26 mouse cellular contexts compared by ENCODE assay signal in genomic region chr11:113225748-113226147, GRCm38 (mm10).
DNase-seq lines count a peak whose midpoint lies in the region; ATAC-seq lines count a peak whose summit lies in the region.
"Had no signal": no experiment of that assay in that cellular context is flagged by ENCODE, and none has a peak within 500 bp of the region (broad histone marks: within the 10 kb centered on the region; RNA-seq: fewer than 3 reads in every experiment).

No protein-coding gene starts in this region.

- WGBS in midbrain, embryonic 11.5 days: 76% methylated on average over 3 of the region's 3 CpGs
- WGBS in midbrain, embryonic 14.5 days: 74% methylated on average over 3 of the region's 3 CpGs
- 76% methylated on average over 3 of the region's 3 CpGs for WGBS in limb, embryonic 10.5 days
- 69% methylated on average over 3 of the region's 3 CpGs for WGBS in hindbrain, embryonic 12.5 days

- DNase-seq in midbrain, embryonic 11.5 days (ENCODE audit: low spot score, missing footprints): peak; percentile 61
- no peak for DNase-seq in midbrain, embryonic 14.5 days
- DNase-seq in fat pad, adult 2 months (ENCODE audit: extremely low read depth, low read depth, low spot score): peak; percentile 87
- no peak for DNase-seq in limb, embryonic 10.5 days (ENCODE audit: low spot score)
- DNase-seq in urinary bladder, postnatal 25 days (ENCODE audit: low spot score): no peak
- DNase-seq: adrenal gland, postnatal 10 days; B cell, adult 2 months; cerebellum, adult 11-12 months; cerebellum, adult 9-11 months; embryo, embryonic 11 days; heart, postnatal 14 days; kidney, adult 2 months; kidney, postnatal 36 days; lung, adult 18-20 months; lung, postnatal 14 days; right cerebral cortex, adult 18-20 months; right cerebral cortex, postnatal 4 days; thymus, postnatal 4 days had no signal

- peaks cover 53% of the 10 kb centered on the region for H3K27me3 ChIP-seq in midbrain, embryonic 11.5 days (ENCODE audit: control insufficient read depth, insufficient read depth, low read length)
- peaks cover 40% of the 10 kb centered on the region for H3K27me3 ChIP-seq in midbrain, embryonic 14.5 days (ENCODE audit: control insufficient read depth, insufficient read depth, low read length)
- peaks cover 4% of the 10 kb centered on the region; the same call in 1 of the 2 replicates for H3K27me3 ChIP-seq in limb, embryonic 10.5 days (ENCODE audit: low read depth, poor library complexity, severe bottlenecking)
- H3K27me3 ChIP-seq in hindbrain, embryonic 12.5 days: no peaks in the 10 kb centered on the region
- H3K27me3 ChIP-seq: embryonic facial prominence, embryonic 12.5 days; hindbrain, embryonic 13.5 days; limb, embryonic 13.5 days; neural tube, embryonic 12.5 days had no signal

- H3K36me3 ChIP-seq in midbrain, embryonic 11.5 days (ENCODE audit: control insufficient read depth, insufficient read depth, low read length): no peaks in the 10 kb centered on the region
- H3K36me3 ChIP-seq in midbrain, embryonic 14.5 days (ENCODE audit: control insufficient read depth, insufficient read depth, low read length): no peaks in the 10 kb centered on the region
- no peaks in the 10 kb centered on the region for H3K36me3 ChIP-seq in limb, embryonic 10.5 days
- H3K36me3 ChIP-seq in hindbrain, embryonic 12.5 days: no peaks in the 10 kb centered on the region
- H3K36me3 ChIP-seq: embryonic facial prominence, embryonic 12.5 days; hindbrain, embryonic 13.5 days; limb, embryonic 13.5 days; neural tube, embryonic 12.5 days had no signal

- H3K4me3 ChIP-seq in midbrain, embryonic 11.5 days (ENCODE audit: low read depth, low read length): no peak overlapping the region
- no peak overlapping the region for H3K4me3 ChIP-seq in midbrain, embryonic 14.5 days (replicated peaks; ENCODE audit: low read depth, low read length)
- H3K4me3 ChIP-seq in limb, embryonic 10.5 days: no peak overlapping the region
- no peak overlapping the region for H3K4me3 ChIP-seq in hindbrain, embryonic 12.5 days
- H3K4me3 ChIP-seq: embryonic facial prominence, embryonic 12.5 days; hindbrain, embryonic 13.5 days; limb, embryonic 13.5 days; neural tube, embryonic 12.5 days had no signal

- H3K4me2 ChIP-seq in midbrain, embryonic 11.5 days: no peak overlapping the region
- H3K4me2 ChIP-seq in midbrain, embryonic 14.5 days (ENCODE audit: low read length): no peak overlapping the region
- H3K4me2 ChIP-seq in hindbrain, embryonic 12.5 days (replicated peaks): no peak overlapping the region
- H3K4me2 ChIP-seq: embryonic facial prominence, embryonic 12.5 days; hindbrain, embryonic 13.5 days; limb, embryonic 13.5 days; liver, embryonic 11.5 days; neural tube, embryonic 12.5 days had no signal

- ATAC-seq in midbrain, embryonic 11.5 days (ENCODE audit: low FRiP score): no peak
- no peak for ATAC-seq in midbrain, embryonic 14.5 days (ENCODE audit: low FRiP score, low TSS enrichment)
- no peak for ATAC-seq in hindbrain, embryonic 12.5 days (ENCODE audit: low FRiP score)
- ATAC-seq: forebrain, embryonic 16.5 days; midbrain, embryonic 16.5 days had no signal

- no peak overlapping the region for H3K9ac ChIP-seq in midbrain, embryonic 11.5 days (ENCODE audit: low read length)
- H3K9ac ChIP-seq in midbrain, embryonic 14.5 days (replicated peaks; ENCODE audit: low read length): no peak overlapping the region
- H3K9ac ChIP-seq in hindbrain, embryonic 12.5 days: no peak overlapping the region
- H3K9ac ChIP-seq: embryonic facial prominence, embryonic 12.5 days; hindbrain, embryonic 13.5 days; limb, embryonic 13.5 days; neural tube, embryonic 12.5 days had no signal

- H3K9me3 ChIP-seq in midbrain, embryonic 11.5 days (ENCODE audit: control insufficient read depth, low read length): no peaks in the 10 kb centered on the region
- H3K9me3 ChIP-seq in midbrain, embryonic 14.5 days (ENCODE audit: control insufficient read depth, low read length): no peaks in the 10 kb centered on the region
- no peaks in the 10 kb centered on the region for H3K9me3 ChIP-seq in limb, embryonic 10.5 days (replicated peaks)
- no peaks in the 10 kb centered on the region for H3K9me3 ChIP-seq in hindbrain, embryonic 12.5 days (replicated peaks)
- H3K9me3 ChIP-seq: embryonic facial prominence, embryonic 12.5 days; hindbrain, embryonic 13.5 days; limb, embryonic 13.5 days; neural tube, embryonic 12.5 days had no signal

- no peak overlapping the region for H3K27ac ChIP-seq in midbrain, embryonic 11.5 days (ENCODE audit: low read depth, low read length)
- H3K27ac ChIP-seq in midbrain, embryonic 14.5 days (replicated peaks; ENCODE audit: low read depth, low read length): no peak overlapping the region
- peak overlapping the region; percentile 7; the same call in 1 of the 2 replicates for H3K27ac ChIP-seq in limb, embryonic 10.5 days
- H3K27ac ChIP-seq in hindbrain, embryonic 12.5 days: no peak overlapping the region
- H3K27ac ChIP-seq: embryonic facial prominence, embryonic 12.5 days; hindbrain, embryonic 13.5 days; limb, embryonic 13.5 days; neural tube, embryonic 12.5 days had no signal

- peaks cover 12% of the 10 kb centered on the region; the same call in 1 of the 2 replicates for H3K4me1 ChIP-seq in midbrain, embryonic 11.5 days (ENCODE audit: control insufficient read depth, insufficient read depth, low read length)
- peaks cover 14% of the 10 kb centered on the region for H3K4me1 ChIP-seq in midbrain, embryonic 14.5 days (ENCODE audit: control insufficient read depth, insufficient read depth, low read length)
- H3K4me1 ChIP-seq in limb, embryonic 10.5 days: peaks cover 34% of the 10 kb centered on the region
- peaks cover 30% of the 10 kb centered on the region for H3K4me1 ChIP-seq in hindbrain, embryonic 12.5 days

Comparison
In these comparisons a context has a peak if more than half of its experiments do, and no peak if none do; other contexts are left out.
1. DNase-seq: peak in midbrain, embryonic 11.5 days (single experiment) and fat pad, adult 2 months (single experiment); none in midbrain, embryonic 14.5 days (single experiment), limb, embryonic 10.5 days (single experiment) and urinary bladder, postnatal 25 days (single experiment).